Mouse (Mus musculus) heart, postnatal 14 days (tissue): ENCODE measurements around the gene Asic4. TPM values are rescaled to one million over a fixed set of nuclear protein-coding genes. Genes with fewer than 3 reads are reported as not detected.

Experiments used
- DNase-seq, 2 experiments: peaks; one replicate each; pipeline ENCODE4 v3.0.0; 2021 to 2022
- intact Hi-C: fragments of 180-260 bp; cut with DNase I; formaldehyde crosslinking; loops from one replicate; pipeline ENCODE4 v1.15.1; 2025
- long read RNA-seq, 2 experiments: library from polyadenylated mRNA; stranded (forward); transcript quantifications; one replicate each; pipeline ENCODE4 v2.0.0; 2021
- total RNA-seq, 2 experiments: library from RNA; stranded (reverse); gene quantifications; 2 replicates each; pipeline ENCODE4 v1.2.3; 2021

The Asic4 gene
- total RNA-seq, result not detected
- long read RNA-seq, experiment 1, result 0 reads
- long read RNA-seq, experiment 2, result 0 reads

DNA sequence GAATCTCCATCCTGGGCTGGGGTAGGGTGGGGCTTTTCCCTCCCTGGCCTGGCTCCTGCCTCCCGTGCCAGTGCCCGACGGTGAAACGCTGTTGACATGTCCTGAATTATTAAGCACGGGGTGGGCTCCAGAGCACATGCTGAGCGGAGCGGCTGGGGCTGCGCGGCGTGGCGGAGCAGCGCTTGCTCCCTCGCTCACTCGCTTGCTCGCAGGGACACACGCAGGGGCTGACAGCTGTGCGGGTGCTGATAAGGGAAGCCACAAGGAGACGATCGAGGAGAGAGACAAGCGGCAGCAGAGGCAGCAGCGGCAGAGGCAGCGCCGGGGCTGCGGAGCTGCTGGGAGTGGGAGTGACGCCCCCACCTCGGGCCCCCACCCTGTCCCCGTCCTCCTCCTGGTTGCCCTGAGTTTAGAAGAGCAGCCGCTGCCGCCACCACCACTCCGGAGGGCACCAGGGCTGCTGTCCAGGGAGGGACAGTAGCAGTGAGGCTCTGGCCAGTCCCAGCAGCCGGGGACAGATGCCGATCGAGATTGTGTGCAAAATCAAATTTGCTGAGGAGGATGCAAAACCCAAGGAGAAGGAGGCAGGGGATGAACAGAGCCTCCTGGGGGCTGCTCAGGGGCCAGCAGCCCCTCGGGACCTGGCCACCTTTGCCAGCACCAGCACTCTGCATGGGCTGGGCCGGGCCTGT, at the start of gene Asic4:
Gene Asic4, plus strand, starts transcription at position 123 of the 692 bp plus-strand sequence.
- no peak for DNase-seq
- intact Hi-C loops, result no loop called here

DNA sequence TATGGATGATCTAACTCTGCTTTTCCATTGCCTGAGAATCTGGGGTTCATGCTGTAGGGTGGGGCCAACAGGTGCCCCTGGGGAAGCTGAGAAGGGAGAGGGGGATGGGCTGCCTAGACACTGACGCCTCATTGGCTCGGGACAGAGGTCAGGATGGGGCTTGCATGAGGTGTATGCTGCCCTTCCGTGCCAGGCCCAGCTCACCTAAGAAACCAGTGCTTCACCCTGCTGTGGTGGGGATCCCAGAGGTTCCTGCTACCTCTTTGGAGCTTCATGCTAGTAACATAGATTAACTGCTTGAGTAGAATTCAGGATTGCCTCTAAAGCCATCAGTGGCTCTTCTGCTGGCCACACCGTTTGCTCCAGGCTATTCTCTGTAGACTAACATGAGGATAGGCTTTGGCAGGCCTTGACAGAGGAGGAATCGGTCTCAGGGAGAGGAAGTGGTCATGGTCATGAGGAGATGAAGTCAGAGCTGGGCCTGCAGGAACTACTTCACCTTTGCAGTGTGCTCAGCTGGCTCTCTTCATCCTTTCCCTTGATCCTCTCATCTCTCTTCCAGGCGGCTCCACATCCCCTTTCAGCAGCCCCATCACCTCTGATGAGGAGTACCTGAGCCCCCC, 49.6 kb upstream of the Asic4 start:
- intact Hi-C loops, result no loop called here

DNA sequence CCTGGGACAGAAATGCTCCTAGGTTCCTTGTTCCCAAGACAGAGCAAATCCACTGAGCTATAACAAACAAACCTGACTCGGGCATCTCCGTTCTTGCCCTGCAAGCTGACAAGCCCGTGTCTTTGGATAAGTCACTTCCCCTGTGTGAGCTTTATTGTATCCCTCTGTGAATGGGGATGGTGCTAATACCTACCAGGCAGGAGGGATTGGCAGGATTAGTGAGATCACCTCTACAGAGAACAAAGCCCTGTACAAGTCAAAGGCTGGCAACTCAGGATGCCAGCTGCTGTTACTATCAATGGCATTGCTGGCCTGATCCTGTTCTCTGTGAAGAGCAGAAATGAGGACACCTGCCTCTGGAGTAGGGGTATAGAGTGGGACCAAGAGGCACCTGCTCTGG, 44.7 kb upstream of the Asic4 start:
- intact Hi-C loops, result loop anchor here (5.0 kb wide), 1 partner anchor 43 kb away; the partner anchor contains the start of gene Des
- DNase-seq, result no peak

More for the DNA sequence above, 49.6 kb upstream of the Asic4 start:
- no peak for DNase-seq

DNA sequence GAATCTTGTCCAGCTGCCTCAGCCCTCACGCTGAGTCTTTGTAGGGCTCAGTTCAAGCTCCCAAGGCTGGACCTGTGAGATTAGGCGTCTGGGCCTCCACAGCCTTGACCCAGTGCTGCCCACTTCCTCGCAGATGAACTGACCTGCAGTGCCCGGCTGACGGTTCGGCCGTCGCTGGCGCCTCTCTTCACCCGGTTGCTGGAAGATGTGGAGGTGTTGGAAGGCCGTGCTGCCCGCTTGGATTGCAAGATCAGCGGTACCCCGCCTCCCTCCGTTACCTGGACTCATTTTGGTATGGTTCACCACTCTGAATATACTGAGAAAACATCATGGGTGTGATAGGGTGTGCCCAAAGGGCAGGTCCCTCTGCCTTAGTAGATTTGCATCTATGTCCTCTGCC, 44.1 kb upstream of the Asic4 start:
- DNase-seq, result no peak
- intact Hi-C loops, result loop anchor here (5.0 kb wide), 1 partner anchor 44 kb away; the partner anchor contains the start of gene Des

DNA sequence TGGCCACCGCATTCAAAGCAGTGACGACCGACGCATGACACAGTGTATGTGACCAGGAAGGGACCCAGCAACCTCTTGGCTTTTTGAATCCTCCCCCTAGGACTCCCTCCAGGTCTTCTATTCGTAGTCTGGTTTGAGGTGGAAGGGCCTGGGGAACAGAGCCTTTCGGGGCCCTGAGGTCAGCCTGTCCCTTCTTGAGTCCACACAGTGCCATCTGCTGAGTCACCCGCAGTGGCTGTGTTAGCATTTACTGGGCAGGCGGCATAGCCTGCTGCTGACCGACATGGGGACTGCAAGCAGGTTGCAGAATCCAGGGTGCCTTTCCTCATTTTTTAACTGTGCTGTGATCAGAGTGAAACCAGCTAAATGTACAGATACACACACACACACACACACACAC, 43.2 kb upstream of the Asic4 start:
- no peak for DNase-seq
- intact Hi-C loops, result loop anchor here (5.0 kb wide), 1 partner anchor 45 kb away; the partner anchor contains the start of gene Des

DNA sequence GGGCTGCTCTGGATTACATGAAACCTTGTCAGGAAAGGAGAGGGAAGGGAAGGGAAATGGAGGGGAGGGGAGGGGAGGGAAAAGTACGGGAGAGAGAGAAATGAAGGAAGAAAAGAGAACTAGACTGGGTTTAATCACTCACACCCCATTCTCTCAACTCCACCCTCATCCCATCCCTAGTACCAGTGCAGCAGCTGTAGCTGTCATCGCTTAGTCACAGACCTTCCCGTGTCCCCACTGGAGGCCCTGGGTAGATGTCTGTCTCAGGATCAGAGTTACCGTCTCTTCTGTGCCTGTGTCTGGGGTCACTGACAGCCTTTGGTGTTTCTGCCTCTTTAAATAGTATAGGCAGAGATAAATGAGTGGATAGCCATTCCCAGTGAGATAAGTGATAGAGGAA, 42.0 kb upstream of the Asic4 start:
- intact Hi-C loops, result loop anchor here (5.0 kb wide), 1 partner anchor 46 kb away; the partner anchor contains the start of gene Des
- DNase-seq, result no peak

DNA sequence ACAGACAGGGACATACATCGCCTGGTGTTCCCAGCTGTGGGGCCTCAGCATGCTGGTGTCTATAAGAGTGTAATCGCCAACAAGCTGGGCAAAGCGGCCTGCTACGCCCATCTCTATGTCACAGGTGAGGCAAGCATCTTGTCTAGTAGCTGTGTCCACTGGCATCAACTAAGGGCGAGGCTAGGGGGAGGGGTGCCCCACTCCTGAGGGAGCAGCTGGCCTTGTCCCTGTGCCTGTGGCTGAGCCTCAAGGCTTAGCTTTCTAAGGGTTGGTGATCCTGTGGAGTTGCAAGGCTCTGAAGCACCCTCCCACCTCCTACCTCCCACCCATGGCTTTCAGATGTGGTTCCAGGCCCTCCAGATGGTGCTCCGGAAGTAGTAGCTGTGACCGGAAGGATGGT, 40.3 kb upstream of the Asic4 start:
- DNase-seq, result no peak
- intact Hi-C loops, result loop anchor here (5.0 kb wide), 3 partner anchors 38 to 63 kb away; partner anchors contain the start of gene Des

DNA sequence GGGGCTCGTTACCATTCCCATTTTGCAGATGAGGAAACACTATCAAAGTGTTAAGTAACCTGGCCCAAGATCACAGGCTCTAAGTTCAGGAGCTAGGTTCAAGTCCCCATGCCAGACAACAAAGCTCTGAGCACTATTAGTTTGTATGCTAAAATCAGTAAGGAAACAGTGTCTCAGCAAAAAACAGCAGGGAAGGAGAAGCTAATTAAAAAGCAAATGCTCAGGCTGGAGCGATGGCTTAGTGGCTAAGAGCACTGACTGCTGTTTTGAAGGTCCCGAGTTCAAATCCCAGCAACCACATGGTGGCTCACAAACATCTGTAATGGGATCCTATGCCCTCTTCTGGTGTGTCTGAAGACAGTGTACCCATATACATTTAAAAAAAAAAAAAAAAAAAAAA, 38.0 kb upstream of the Asic4 start:
- intact Hi-C loops, result loop anchor here (5.0 kb wide), 2 partner anchors 40 to 65 kb away; no protein-coding TSS in a partner anchor
- no peak for DNase-seq

DNA sequence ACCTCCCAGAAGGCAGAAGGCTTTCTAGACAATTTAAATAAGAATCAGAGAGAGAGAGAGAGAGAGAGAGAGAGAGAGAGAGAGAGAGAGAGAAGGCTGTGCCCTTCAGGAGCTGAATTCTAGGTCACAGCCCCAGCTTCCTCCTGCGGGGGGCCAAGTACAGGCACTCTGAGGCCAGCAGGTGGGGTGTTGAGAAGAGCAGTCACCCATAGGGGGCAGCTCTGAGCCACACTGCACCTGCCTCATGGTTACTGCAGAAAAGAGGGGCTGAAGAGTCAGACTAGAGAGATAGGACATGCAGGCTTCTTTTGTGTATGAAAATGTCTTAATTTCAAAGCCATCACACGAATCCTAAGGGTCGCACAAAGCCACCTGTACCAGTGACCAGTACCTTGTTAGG, 36.5 kb upstream of the Asic4 start:
- intact Hi-C loops, result loop anchor here (5.0 kb wide), 2 partner anchors 41 to 66 kb away; no protein-coding TSS in a partner anchor
- DNase-seq, result peak; percentile 53 to 67

DNA sequence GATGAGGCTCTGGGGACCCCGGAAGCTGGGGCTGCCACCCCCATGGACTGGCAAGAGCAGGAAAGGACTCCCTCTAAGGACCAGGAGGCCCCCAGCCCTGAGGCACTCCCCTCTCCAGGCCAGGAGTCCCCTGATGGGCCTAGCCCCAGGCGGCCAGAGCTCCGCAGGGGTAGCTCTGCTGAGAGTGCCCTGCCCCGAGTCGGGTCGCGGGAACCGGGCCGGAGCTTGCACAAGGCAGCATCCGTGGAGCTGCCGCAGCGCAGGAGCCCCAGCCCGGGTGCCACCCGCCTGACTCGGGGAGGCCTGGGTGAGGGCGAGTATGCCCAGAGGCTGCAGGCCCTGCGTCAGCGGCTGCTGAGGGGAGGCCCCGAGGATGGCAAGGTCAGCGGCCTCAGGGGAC, 28.4 kb upstream of the Asic4 start:
- DNase-seq, result no peak
- intact Hi-C loops, result no loop called here

DNA sequence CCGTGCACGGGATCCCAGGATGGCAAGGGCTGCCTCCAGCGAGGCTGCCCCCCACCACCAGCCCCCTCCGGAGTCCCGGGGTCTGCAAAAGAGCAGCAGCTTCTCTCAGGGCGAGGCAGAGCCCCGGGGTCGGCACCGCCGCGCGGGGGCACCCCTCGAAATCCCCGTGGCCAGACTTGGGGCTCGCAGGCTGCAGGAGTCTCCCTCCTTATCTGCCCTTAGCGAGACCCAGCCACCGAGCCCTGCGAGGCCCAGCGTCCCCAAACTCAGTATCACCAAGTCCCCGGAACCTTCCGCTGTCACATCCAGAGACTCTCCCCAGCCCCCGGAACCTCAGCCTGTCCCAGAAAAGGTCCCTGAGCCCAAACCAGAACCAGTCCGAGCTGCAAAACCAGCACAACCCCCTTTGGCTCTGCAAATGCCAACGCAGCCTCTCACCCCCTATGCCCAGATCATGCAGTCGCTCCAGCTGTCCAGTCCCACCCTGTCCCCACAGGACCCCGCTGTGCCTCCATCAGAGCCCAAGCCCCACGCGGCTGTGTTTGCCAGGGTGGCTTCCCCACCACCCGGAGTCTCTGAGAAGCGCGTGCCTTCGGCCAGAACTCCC, 27.9 kb upstream of the Asic4 start:
- intact Hi-C loops, result no loop called here
- DNase-seq, result no peak

DNA sequence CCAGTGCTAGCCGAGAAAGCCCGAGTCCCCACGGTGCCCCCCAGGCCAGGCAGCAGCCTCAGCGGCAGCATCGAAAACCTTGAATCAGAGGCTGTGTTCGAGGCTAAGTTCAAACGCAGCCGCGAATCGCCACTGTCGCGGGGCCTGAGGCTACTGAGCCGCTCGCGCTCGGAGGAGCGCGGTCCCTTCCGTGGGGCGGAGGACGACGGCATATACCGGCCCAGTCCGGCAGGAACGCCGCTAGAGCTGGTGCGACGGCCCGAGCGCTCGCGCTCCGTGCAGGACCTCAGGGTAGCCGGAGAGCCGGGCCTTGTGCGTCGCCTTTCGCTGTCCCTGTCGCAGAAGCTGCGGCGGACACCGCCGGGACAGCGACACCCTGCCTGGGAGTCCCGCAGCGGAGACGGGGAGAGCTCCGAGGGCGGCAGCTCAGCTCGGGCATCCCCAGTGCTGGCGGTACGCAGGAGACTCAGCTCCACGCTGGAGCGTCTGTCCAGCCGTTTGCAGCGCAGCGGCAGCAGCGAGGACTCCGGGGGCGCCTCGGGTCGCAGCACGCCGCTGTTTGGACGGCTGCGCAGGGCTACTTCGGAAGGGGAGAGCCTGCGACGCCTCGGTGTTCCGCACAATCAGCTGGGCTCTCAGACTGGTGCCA, 27.3 kb upstream of the Asic4 start:
- intact Hi-C loops, result no loop called here
- DNase-seq, result peak in 1 of 2 experiments; percentile 37

DNA sequence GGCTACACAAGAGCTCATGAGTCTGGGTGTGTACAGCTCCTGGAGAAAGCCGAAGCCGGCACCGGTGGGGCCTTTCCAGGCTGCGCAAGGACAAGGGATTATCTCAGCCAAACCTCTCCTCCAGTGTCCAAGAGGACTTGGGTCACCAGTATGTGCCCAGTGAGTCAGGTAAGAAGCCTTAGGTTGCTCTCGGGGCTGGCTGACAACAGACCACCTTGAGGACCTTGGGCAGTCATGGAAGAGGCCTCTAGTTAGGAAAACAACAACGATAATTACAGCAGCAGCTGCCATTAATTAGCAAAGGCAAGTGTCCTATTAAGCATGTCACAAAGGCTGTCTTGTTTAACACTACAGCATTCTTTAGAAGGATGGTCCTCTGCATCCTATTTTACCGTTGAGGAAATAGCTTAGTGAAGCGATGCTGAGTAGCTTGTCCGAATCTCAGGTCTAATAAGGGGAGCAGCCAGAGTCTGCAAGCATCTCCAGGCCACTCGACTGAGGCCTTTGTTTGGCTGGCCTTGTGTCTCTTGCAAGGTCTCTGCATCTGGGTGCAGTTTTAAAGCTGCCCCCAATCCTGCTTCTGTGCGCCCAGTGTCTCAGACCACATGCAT, 26.4 kb upstream of the Asic4 start:
- intact Hi-C loops, result no loop called here
- no peak for DNase-seq

DNA sequence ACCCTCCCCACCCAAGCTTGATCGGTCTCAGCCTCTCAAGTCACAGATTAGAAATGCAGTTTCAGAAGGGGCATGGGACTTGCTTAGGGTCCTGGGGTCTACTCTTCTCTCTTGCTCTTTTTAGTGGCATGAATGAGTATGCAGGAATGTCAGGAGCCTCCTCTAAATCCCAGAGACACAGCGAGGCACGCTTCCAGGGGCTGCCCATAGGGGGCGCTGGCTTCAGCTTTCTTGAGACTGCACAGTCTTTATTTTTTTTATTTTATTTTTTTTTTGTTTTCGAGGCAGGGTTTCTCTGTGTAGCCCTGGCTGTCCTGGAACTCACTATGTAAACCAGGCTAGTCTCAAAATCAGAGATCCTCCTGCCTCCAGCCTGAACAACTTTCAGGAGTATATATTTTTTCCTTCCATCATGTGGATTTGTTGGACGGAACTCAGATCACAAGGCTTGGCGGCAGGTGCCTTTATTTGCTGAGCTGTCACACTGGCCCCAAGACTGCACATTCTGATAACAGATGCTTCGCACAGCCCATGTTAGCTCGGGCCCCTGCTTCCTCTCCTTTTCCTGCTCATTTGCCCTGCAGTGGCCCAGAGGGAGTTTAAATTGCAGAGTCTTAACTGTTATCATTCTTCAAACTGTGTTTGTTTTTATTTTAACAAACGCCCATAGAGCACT, 24.3 kb upstream of the Asic4 start:
- intact Hi-C loops, result no loop called here
- peak; percentile 38 to 61 for DNase-seq

DNA sequence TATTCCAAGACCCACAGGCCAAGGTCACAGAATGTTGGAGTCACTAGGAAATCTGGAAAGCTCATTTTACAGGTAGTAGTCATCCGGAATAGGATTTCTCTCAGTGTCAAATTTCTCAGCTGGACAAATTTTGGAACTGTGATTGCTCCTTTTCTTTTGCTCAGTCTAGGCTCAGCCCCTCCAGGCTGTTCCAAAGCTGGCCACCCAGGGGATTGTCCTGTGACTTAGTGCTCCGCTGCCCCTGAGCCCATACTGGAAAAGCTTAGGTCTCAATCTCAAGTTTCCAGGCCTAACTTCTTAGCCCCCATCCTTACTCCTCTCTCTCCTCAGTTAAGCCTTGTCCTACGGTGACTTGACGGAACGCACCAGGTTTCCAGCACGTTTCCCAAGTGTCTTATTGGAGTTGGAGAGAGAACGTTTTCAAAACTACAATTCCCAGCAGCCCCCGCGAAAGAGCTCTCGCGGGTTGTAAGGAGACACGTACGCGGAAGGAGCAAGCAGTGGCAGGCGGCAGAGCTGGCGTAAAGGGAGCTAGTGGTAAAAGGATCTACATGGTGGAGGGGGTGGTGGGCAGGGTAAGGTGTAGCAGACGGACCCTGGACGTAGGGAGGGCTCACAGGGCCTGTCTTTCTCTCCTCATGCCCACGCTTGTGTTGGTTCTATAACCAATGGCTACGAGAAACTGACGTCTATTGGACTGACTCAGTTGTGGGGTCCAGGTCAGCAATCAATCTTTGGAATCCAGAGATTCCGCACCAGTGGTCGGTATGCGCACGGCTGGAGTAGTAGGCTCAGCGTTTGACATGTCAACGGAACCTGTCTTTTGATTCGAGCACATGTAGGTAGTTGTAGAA, 14.5 kb upstream of the Asic4 start, which contains the start of gene Gmppa:
Gene Gmppa, plus strand, starts transcription at position 456 of the 854 bp plus-strand sequence.
- DNase-seq, result peak; percentile 74 to 84
- intact Hi-C loops, result no loop called here

DNA sequence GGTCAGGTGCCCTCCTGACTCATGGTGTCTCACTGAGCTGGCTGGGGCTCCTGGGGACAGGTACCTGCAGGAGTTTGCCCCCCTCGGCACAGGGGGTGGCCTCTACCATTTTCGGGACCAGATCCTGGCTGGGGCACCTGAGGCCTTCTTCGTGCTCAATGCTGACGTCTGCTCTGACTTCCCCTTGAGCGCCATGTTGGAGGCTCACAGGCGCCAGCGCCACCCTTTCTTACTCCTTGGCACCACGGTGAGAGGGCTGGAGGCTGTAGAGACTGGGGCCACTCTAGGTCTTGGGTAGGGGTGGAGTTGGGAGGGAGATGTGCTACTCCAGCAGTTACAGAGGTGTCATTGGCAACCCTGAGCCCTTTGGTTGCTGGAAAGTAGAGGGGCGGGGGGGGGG, 11.5 kb upstream of the Asic4 start:
- intact Hi-C loops, result no loop called here

DNA sequence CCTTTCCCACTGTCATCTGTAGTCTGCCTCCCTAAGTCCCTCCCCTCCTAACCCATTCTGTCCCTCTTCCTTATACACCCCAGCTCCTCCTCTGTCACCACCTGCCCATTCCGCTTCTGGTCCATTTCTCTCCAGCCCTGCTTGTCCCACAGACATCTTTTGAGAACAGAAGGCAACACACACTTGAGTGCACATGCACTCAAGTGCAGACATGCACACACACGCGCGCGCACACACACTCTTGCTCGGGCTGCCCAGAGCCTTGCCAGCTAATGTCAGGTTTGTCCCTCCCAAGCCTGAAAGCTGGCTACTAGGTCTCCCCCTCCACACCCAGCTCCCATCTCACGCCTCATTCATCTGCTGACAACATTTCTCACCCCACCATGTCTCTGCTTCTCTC, 9.6 kb upstream of the Asic4 start:
- intact Hi-C loops, result no loop called here
- DNase-seq, result no peak

More for the DNA sequence above, 11.5 kb upstream of the Asic4 start:
- DNase-seq, result no peak

DNA sequence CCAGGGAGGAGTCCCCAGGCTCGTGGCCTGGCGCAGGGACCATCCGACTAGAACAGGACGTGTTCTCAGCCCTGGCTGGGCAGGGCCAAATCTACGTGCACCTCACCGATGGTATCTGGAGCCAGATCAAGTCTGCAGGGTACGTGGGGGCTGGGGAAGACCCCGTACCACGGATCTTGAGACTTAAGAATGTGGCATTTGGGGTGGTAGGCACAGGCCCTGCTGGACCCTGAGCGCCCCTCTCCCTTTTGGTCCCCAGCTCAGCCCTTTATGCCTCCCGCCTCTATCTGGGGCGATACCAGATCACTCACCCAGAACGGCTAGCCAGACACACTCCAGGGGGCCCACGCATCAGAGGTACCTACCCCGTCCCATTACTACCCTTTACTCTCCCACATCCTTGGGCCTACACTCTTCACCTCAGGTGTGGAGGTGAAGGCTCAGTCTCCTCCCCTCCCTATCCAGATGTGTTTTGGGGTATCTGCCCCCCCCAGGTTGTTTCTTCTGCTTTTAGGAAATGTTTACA, 8.7 kb upstream of the Asic4 start:
- intact Hi-C loops, result no loop called here
- DNase-seq, result no peak

DNA sequence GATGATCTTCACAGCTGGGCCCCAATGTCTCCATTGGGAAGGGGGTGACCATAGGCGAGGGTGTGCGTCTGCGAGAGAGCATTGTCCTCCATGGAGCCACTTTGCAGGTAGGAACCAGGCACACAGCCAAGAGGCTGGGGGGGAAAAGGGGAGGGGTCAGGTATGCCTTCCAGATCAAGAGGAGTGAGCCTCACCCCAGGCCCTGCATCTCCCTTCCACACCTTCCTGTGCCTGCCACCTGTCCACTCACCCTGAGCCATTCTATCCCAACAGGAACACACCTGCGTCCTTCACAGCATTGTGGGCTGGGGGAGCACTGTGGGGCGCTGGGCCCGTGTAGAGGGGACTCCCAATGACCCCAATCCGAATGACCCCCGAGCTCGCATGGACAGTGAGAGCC, 8.1 kb upstream of the Asic4 start:
- intact Hi-C loops, result no loop called here
- no peak for DNase-seq
